Mouse (Mus musculus) left cerebral cortex, postnatal 4 days (tissue): ENCODE measurements at regions not wholly inside any gene's neighbourhood (a gene's known extent, or its start where the extent isn't known, plus 50 kb on each side); places are given as distances from the start of the nearest gene placed in this dataset.
A peak's percentile ranks its signal among the peaks of the same experiment; 100 is the strongest.

Experiments used
- DNase-seq: peaks from one replicate; pipeline ENCODE4 v3.0.0-alpha.2; 2022
- intact Hi-C: fragments of 180-260 bp; cut with DNase I; formaldehyde crosslinking; loops from one replicate; pipeline ENCODE4 v1.15.1; 2025

DNA sequence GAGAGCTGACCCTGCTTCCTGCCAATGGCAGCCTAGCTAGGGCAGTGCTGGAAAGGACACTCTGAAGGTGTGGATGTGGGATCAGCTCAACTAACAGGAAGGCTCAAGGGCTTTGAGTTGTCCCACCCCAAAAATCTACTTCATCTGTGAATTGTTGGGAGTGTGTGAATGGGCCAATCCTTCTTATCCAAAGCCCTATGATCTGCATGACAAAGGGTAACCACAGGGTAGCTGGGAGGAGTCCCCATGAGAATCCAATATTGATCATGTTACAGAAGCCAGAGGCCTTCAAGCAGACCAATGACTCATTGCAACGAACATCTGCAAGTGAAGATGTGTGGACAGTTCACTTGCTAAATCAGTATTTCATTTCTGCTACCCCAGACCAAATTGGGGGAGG, 51.1 kb upstream of the Adra1b start:
- intact Hi-C loops, result no loop called here
- DNase-seq, result no peak

- peak; percentile 12 for DNase-seq
- intact Hi-C loops, result no loop called here
These were observed 57.4 kb upstream of the Adra1b start for GRCm38 (mm10) chr11:43958241-43958975.

GRCm38 (mm10) chr11:43958976-43959315, 57.9 kb upstream of the Adra1b start:
- no peak for DNase-seq
- intact Hi-C loops, result no loop called here

DNA sequence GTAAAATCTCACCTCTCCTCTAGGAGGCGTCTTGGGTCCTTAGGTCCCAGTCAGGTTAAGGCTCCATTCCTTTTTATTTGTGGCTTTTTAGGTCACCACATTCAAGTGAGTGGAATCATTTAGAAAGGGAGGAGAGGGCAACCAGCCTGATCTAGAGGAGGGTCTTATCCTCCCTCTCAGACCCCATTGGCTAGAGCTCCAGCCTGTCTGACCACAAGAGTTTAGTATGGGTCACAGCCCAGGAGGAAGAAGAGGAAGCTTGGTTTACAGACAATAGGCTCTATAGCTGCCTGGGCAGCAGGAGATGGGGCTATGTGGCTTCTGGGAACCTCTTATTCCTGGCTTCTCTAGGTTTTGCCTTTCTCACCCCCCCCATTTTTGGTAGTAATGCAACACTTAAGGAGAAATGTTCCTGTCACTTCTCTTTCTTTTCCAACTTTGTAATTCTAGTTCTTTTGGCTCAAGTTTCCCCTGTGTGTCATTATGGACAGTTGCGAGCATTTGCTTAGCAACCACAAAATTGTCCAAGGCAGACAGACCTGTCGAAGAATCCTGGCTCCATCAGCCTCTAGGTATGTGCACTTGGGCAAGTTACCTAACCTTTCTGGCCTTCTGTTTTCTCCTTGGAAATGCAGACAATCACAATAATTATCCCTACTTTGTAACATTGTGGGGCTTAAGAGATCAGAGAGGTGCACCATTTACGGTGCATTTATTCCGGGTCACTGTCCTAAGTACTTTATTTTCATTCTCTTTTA, 59.5 kb upstream of the Adra1b start:
- intact Hi-C loops, result no loop called here
- DNase-seq, result no peak

DNA sequence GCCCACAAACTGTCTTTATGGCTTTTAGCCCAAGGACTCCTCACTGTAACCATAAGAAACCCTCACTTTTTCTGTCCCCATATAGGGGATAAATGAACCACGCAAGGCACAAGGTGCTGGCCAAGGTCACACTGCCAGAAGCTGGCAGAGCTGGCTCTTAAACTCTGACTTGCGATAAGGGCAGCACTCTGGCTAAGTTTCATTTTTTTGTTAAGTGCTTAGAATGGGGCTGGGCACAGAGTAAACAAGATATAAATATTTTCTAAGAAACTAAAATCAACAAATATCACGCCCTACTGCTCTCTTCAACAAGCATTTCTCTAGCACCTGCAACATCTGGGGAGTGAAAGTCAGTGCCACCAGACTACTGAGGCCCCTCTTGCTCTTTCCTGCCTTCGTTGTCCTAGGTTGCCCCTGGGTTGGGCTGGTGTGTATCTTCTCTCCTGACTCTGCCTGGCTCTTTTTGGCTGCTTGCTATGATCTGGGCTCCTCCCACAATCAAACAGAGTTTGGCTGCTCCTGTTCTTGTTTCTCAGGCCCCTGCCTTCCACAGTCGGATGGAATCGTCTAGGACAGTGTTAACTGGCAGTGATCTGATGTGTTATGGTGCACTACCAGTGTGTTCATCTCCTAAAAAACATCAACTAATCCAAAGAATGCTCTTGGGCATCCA, 60.5 kb upstream of the Adra1b start:
- no peak for DNase-seq
- intact Hi-C loops, result no loop called here

DNA sequence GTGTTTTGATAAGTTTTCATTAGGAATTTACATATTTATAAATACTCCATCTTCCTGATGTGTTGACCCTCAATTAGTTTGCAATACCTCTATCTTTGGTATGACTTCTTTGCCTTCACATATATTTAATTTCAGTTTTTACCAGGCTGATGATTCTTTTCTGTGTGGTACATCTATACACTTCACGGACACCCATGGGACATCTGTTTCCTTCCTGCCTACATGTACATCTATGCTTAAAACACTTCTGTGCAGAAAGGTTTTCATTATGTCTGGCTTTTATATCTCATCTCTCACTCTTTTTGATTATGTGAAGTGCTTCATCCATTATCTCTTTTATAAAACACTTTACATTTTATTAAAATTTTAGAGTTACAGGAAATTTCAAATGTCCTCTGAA, 66.8 kb upstream of the Adra1b start:
- DNase-seq, result no peak
- intact Hi-C loops, result no loop called here

DNA sequence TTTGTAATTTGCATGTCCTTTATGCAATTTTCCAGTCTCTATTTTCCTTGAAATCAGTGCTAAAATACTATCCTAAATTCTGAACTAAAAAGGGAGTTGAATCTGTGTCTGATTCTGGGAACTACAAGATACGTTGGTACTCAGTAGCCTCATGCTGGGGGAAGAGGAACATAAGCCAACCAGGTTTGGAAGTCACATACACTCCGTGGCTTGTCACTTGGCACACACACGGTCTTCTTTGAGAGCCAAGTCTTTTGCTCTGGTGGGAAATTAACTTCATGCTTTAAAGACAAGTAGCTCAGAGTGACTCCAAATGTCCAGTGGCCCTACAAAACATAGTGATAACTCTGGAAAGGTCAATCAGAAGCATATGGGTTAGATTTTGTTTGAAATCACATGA, 70.9 kb upstream of the Adra1b start:
- DNase-seq, result peak; percentile 5
- intact Hi-C loops, result no loop called here

DNA sequence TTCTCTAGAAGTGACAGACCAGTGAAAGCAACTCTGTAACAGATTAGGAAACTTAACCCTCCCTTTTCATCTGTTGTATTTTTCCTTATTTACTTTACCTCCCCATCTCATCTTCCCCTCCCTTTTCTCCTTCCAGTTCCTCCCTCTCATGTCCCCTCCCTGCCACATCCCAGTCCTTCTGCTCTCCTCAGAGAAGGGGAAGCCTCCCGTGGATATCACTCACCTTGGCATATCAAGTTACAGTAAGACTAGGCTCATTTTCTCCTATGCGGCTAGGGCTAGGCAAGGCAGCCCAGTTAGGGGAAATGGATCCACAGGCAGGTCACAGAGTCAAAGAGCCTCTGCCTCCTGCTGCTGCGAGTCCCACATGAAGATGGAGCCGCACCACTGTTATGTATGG, 75.0 kb upstream of the Adra1b start:
- intact Hi-C loops, result no loop called here
- DNase-seq, result no peak

- intact Hi-C loops, result no loop called here
- no peak for DNase-seq
These were observed 78.4 kb upstream of the Adra1b start for GRCm38 (mm10) chr11:43979406-43979805.

DNA sequence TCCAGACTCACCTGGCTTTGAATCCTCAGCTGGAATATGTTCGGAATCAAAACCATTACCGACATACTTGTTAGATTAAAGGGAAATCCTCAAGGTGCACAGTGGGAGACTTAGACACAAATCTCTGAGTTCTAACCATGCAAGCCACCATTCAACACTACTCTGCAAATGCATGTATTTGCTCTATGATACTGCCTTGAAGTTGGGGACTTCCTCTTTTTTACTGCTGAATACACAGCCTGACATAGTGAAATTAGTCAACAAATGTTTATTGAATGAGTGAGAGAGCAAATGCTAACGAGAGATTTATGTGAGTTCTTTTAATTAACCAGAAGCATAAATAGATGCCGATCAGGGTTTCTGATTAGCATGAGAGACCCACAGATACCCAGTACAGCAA, 79.4 kb upstream of the Adra1b start:
- intact Hi-C loops, result no loop called here
- DNase-seq, result no peak

DNA sequence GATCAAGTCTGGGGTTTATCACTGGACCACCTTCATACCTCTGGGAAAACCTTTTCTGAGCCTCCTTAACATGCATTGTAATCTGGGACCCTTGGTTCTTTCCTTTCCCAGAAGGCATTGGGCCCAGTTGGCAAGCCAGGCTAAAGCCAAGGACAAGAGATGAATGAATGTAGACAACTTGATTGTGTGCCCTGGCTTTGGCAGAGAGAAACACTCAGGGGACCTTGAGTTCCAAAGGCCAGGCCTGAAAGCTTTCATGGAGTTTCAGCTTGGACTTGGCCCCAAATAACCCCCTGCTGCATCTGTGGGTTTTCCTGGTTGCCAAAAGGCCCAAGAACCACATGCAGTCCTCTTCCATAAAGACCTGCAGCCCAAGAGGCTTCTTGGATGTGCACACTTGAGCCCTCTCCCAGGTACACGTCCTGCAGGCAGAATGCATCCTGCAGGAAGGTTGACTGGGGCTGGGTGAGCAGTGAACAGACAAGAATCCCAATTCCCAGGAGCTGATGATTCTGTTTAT, 89.0 kb upstream of the Adra1b start:
- DNase-seq, result peak; percentile 46
- intact Hi-C loops, result no loop called here

DNA sequence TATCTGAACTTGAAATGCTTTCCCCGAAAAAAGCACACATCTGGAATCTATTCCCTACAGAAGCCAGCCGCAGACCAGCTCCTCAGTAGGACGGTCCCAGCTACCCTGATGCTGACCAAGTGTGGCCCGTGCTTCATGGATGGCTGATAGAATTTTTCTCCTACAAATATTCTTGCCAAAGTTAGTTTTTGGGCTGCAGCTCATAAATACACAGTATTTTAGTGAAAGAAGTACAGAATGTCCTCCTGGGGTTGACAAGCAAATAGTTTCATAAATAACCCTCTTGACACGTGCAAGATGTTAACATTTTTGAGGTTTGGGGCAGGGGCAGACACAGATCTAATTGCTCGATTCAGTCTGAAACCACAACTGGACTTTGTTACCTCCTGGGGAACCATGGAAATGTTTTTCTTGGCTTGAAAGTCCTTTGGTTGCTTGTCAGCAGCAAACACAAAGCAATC, 91.0 kb upstream of the Adra1b start:
- intact Hi-C loops, result no loop called here
- DNase-seq, result no peak

DNA sequence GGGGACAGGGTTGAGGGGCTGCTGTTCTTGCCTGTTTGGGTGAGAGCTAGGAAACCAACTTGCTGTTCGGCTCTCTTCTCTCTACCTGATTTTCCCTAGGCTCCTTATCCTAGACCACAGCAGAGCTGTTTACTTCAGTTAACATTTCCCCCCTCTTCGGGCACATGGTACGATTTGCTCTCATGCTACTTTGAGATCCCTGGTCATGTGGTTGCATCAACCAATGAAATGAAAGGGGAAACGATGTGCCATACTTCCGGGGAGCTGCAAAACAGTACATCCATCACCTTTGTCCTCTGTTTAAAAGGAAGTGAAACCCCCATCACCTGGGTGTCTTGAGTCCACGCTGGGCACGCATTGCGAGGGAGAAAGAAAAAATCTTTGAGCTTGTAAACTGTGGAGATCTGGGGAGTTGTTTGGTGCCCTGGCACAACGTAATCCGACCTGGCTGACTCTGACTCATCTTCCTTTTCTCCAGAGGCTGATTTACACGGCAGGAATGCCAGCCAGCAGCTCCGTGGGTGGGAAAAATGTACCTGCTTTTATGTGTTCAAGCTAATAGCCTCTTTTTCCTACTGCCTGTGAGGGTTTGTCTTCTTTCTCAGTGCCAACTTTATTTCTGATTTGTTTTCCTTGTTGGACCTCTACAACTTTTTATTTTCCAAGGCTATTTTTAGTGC, 97.2 kb upstream of the Adra1b start:
- intact Hi-C loops, result no loop called here
- DNase-seq, result no peak

DNA sequence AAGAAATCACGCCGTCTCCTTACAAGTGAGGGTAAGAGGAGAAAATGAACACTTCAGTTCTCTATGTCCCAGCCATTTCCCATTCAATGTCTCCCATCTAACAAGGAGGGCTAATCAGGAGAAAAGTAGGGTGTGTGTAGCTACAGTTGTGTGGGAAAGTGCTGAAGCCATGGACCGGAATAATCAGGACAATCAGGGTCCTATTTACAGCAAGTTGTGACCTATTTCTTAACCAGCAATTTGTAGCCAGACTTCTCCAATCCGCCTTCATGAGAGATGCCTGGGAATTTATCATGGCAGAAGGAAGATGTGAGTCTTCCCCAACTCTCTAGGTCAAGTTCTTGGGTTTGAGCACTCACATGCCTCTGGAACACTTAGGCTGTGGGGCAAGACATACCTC, 99.0 kb upstream of the Adra1b start:
- DNase-seq, result no peak
- intact Hi-C loops, result no loop called here

GRCm38 (mm10) chr11:44001843-44002589, 101.0 kb upstream of the Adra1b start:
- intact Hi-C loops, result no loop called here
- peak; percentile 20 for DNase-seq

DNA sequence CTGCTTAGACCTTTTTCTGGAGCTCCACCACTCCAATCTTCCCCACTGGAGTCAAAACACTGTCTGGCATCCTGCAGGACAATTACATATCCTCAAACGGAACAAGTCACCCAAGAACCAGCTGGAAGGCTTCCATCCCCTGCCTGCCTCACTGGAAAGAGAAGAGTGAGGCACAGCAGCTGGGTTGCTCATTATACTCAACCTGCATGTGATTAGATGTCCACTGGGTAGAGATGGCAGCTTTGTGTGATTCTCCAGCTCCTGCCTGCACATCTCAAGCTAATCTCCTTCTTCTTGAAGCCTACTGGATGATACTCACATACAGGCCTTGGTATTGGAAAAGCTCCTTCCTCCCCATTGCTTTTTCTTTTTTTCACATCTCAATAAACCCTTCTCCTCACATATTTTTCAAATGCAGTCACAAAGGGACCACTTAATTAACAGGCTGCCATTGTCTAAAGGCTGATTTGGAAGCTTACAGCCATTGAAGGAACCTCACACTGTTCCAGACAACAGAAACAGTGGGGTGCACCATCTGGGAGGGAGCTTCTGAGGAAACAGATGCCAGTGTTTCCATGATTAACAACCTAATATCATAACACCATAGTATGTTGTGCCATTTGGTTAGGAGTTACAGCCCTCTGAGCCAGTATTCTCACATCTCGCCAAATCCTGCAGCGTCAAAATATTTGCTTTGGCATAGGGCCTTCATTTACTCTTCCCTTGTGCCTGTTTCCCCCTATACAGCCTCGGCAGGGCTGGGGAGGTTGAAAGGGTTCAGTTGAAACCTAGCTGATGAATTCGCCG, 101.9 kb upstream of the Adra1b start:
- DNase-seq, result peak; percentile 76
- intact Hi-C loops, result no loop called here

DNA sequence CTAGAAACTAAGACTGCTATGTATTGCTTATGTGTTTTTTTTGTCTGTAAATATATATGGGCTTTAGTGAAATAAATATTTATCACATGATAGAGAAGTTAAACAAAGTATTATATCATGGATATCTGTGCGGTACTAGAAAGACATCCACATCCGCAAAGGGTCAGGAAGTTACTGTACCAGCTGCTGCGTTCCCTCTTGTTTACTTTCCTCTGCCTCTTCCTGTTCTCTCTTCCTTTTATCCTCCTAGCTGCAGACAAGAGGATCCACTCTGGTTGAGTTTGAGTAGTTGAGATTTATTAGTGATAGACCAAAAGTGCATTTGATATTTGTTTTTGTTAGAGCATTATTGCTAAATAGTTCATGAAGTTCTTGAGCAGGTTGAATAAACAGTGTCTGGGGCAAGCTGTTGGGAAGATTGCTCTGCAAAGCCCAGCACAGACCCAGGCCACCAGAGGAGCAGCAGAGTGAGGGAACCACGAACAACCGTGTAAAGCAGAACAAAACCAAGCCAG, 106.6 kb upstream of the Adra1b start:
- DNase-seq, result no peak
- intact Hi-C loops, result no loop called here

DNA sequence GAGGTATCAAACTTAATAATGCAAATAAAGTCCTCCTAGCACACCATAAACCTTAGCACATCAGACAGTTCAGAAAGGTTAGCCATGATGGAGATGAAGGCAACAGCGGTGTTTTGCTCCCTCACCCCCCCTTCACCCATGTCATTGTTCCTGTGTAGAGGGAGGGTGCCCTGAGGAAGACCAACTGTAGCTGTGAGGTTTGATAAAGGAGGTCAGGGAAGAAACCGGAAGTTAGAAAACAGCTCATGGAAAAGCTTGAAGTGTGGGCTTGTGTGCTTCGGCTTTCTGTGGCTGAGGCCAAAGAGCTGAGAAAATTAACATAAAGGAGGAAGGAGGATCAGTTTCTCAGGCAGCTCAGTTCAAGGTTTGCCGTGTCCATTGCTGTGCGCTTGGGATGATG, 111.3 kb upstream of the Adra1b start:
- intact Hi-C loops, result no loop called here
- DNase-seq, result no peak

DNA sequence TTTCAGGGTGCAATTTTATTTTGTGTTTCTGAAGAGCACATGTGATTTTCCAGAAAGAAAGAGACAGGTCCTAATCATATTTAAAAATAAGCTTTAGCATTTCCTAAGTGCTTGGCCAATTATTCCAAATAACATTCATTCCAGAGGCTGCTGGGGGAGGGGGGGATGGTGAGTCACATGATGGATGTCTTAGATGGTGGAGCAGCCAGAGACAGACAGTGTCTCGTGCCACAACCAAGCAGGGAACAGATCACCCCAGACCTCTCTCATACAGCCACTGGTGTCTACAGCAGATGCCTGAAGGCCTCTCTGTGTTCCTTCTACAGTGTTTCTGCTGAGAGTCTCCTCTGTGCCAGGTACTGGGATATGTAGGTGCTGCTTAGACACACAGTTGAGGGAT, 112.8 kb upstream of the Adra1b start:
- no peak for DNase-seq
- intact Hi-C loops, result no loop called here
